Mouse (Mus musculus): ENCODE measurements at regions not wholly inside any gene's neighbourhood (a gene's known extent, or its start where the extent isn't known, plus 50 kb on each side); places are given as distances from the start of the nearest gene placed in this dataset.

DNA sequence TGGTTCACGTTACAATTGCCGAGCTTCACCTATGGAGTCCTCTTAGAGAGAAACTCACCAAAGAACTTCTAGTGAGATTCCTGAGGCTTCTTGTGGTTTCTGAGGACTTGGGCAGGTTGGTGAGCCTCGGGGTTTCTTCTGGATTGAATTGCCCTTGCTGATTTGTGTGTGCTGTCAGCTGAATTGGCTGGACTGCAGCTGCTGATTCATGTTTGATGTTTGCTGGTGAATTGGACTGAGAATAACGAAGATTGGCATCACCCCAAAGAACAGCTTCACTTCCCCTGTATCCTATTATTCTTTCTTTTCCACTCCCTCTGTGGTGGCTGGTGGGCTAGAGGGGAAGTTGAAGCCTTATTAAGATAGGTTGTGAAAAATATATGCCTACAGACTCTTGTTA, 158.4 kb downstream of the Syk start:
- H3K36me3 ChIP-seq, result no peaks in the 10 kb centered on the region
- WGBS, result 90% methylated on average over 4 of the region's 4 CpGs
- DNase-seq (ENCODE audit: low spot score), result no peak

DNA sequence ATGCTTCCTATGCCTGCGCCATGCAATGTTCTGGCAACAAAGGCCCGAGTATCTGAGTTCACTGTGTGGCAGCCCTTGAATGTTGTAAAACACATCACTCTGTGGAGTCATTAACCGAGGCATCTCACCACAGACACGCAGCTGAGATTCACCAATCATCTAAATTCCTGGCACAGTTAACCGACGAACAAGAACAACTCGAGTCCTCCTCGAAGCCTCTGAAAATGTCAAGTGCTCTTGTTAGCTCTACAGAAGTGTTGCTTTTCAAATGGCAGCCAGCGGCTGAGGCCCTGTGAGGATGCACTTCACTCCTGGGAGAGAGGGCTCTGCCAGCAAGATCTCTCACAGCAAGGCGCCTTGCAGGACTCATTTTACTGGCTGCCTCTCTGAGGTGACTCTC, 173.0 kb downstream of the Syk start:
- no peaks in the 10 kb centered on the region for H3K9me3 ChIP-seq (replicated peaks)
- H3K4me3 ChIP-seq, result no peak overlapping the region
- 71% methylated on average over 10 of the region's 10 CpGs for WGBS
- no peak overlapping the region for H3K27ac ChIP-seq (replicated peaks)
- no peaks in the 10 kb centered on the region for H3K4me1 ChIP-seq
- H3K27me3 ChIP-seq (ENCODE audit: low read depth, poor library complexity, severe bottlenecking), result no peaks in the 10 kb centered on the region
- no peak for DNase-seq (ENCODE audit: low spot score)
- H3K36me3 ChIP-seq, result no peaks in the 10 kb centered on the region

More for the DNA sequence above, 158.4 kb downstream of the Syk start:
- no peaks in the 10 kb centered on the region for H3K27me3 ChIP-seq (ENCODE audit: low read depth, poor library complexity, severe bottlenecking)
- H3K4me1 ChIP-seq, result peaks cover 6% of the 10 kb centered on the region
- no peaks in the 10 kb centered on the region for H3K9me3 ChIP-seq (replicated peaks)
- no peak overlapping the region for H3K27ac ChIP-seq (replicated peaks)
- no peak overlapping the region for H3K4me3 ChIP-seq

DNA sequence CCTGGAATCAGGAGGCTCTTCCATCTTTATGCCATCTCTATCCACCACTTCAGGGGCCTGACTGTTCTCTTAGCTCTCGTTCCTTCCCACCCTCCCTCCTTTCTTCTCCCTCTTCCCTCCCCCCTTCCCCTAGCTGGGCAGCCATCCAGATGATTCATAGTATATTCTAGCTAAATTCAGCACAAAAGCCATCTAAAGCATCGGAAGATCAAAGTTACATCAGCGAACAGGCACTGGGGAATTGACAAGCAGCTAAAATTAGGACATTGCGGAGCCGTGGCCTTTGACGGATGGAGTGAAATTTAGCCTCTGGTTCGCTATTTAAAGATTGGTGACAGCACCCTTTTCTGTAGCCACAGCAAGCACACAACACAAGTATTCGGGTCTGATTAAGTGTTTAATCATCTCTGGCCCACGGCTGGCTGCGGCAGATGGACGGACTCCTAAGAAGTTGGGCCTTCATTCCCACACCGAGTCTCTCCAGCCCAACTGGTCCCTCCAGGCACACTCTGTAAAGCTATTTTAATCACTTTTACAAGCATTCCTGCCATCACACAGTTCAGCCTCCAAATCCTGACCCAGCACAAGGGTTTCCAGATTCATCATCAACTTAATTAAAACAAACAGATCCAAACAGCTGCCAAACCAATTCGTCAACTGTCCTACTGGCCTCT, 163.8 kb downstream of the Auh start:
- Histone ChIP-seq H3K36me3 (no peaks in the 10 kb centered on the region), H3K4me3 (no peak overlapping the region), H3K9me3 (replicated peaks) (no peaks in the 10 kb centered on the region), H3K4me1 (peaks cover 9% of the 10 kb centered on the region), H3K27me3 (ENCODE audit: low read depth, poor library complexity, severe bottlenecking) (no peaks in the 10 kb centered on the region), H3K27ac (replicated peaks) (no peak overlapping the region)
- no peak for DNase-seq (ENCODE audit: low spot score)
- 78% methylated on average over 13 of the region's 13 CpGs for WGBS

DNA sequence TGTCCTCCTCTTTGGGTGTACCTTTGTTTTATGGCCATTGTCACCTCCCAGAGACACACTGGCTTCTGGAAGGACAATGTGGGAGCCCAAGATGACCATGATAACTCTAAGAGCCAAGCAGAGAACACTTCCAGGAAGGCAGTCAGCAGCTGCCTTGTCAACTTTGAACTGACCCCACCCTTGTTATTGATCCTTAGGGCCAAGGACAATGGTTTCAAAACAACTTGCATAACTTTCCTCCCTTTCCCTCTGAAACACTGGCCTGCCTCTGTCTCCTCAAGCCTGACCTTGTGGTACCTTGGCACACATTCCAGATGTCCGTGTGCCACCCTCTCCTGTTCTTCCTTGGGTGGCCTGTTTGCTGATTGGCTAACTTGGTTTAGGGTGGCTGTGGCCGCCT, 163.2 kb downstream of the Auh start:
- Histone ChIP-seq H3K27ac (replicated peaks) (no peak overlapping the region), H3K36me3 (no peaks in the 10 kb centered on the region), H3K27me3 (ENCODE audit: low read depth, poor library complexity, severe bottlenecking) (no peaks in the 10 kb centered on the region), H3K9me3 (replicated peaks) (no peaks in the 10 kb centered on the region), H3K4me1 (peaks cover 9% of the 10 kb centered on the region), H3K4me3 (no peak overlapping the region)
- no peak for DNase-seq (ENCODE audit: low spot score)
- WGBS, result 86% methylated on average over 2 of the region's 2 CpGs

DNA sequence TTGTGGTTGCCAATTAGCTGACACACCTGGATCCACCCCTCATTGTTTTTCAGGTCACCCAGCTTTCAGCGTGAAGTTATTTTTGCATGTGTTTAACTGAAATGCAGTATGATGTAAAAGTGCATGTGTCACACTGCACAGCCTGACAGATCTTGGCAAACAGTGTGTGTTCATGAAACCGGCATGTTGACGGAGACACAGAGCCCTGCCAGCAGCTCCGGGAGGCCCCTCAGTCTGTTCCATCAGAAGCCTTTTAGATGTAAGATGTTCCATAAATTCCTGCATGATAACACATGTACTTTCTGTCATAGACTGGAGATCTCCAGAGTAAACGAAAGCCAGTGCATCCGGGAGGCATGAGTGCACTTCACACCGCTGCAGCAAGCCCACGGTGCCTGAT, 159.5 kb downstream of the Auh start:
- peaks cover 9% of the 10 kb centered on the region for H3K4me1 ChIP-seq
- H3K27ac ChIP-seq (replicated peaks), result no peak overlapping the region
- no peak overlapping the region for H3K4me3 ChIP-seq
- no peaks in the 10 kb centered on the region for H3K9me3 ChIP-seq (replicated peaks)
- 94% methylated on average over 8 of the region's 8 CpGs for WGBS
- H3K36me3 ChIP-seq, result no peaks in the 10 kb centered on the region
- no peaks in the 10 kb centered on the region for H3K27me3 ChIP-seq (ENCODE audit: low read depth, poor library complexity, severe bottlenecking)
- no peak for DNase-seq (ENCODE audit: low spot score)

DNA sequence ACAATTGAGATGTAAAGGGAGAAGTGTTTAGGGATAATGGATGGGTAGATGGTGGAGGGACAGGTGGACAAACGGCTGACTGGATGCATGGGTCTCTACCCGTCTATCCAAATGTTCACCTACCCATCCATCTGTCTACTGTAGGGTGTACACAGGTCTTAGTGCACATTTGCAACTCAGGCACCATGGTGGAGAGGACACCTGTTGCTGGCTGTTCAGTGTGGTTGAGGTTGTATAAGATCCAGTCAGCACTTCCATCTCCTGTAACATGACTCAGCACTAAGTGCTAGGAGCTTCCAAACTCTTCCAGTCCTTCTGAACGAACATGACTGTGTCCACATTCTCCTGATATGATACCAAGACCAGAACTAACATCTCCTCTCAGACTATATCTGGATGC, 158.0 kb downstream of the Auh start:
- H3K4me3 ChIP-seq, result no peak overlapping the region
- H3K9me3 ChIP-seq (replicated peaks), result no peaks in the 10 kb centered on the region
- no peaks in the 10 kb centered on the region for H3K4me1 ChIP-seq
- no peaks in the 10 kb centered on the region for H3K27me3 ChIP-seq (ENCODE audit: low read depth, poor library complexity, severe bottlenecking)
- WGBS, result 84% methylated on average over 3 of the region's 3 CpGs
- DNase-seq (ENCODE audit: low spot score), result no peak
- no peak overlapping the region for H3K27ac ChIP-seq (replicated peaks)
- H3K36me3 ChIP-seq, result no peaks in the 10 kb centered on the region

DNA sequence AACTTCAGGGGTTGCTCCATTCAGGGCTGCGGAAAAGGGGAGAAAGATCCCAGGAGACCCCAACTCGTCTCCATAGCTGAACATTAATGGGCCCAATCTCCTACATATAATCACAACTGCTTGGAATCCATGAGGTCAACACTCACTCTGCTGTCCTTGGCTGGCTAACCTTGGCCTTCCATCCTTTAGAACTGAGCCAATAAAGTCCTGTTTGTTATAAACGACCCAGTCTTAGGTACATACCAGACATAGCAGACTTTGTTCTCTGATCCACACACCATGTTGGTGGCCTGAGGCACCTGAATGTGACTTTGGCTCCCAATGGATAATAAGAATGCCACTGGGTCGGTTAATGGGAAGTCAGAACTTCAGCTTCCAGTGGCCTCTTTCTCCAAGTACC, 157.4 kb downstream of the Auh start:
- Histone ChIP-seq H3K27me3 (ENCODE audit: low read depth, poor library complexity, severe bottlenecking) (no peaks in the 10 kb centered on the region), H3K4me1 (no peaks in the 10 kb centered on the region), H3K4me3 (no peak overlapping the region), H3K9me3 (replicated peaks) (no peaks in the 10 kb centered on the region), H3K36me3 (no peaks in the 10 kb centered on the region), H3K27ac (replicated peaks) (no peak overlapping the region)
- WGBS, result 81% methylated on average over 4 of the region's 4 CpGs
- DNase-seq (ENCODE audit: low spot score), result no peak

DNA sequence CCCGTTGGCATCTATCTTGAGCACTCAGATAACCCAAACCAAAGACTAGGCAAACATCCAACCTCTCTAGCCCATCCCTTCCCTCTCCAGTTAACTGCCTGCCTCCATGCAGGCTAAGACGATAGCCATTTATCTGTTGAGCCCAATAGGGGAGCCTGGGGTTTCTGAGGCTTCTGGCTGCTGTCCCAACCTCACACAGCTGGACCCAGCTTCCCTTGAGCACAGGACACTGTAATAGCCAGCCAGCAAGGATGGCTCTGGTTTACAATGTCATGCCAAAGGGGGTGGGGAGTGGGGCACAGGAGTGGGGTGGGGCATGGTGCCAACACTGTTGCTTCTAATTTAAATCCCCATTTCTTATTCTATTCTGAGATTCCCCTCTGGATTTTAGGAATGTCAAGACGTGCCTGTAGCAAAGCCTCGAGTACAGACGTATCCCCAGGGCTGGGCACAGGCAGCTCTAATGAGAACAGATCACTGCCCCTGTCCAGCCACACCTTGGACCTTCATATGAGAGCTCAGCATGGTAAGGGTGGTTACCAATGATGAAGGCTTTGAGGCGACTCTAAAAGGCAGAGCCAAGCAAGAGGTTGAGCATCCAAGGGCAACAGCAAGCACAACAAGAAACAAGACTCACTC, 152.0 kb downstream of the Auh start:
- WGBS, result 84% methylated on average over 6 of the region's 6 CpGs
- H3K27ac ChIP-seq (replicated peaks), result no peak overlapping the region
- no peaks in the 10 kb centered on the region for H3K36me3 ChIP-seq
- H3K4me1 ChIP-seq, result no peaks in the 10 kb centered on the region
- no peaks in the 10 kb centered on the region for H3K27me3 ChIP-seq (ENCODE audit: low read depth, poor library complexity, severe bottlenecking)
- H3K9me3 ChIP-seq (replicated peaks), result no peaks in the 10 kb centered on the region
- no peak overlapping the region for H3K4me3 ChIP-seq
- DNase-seq (ENCODE audit: low spot score), result no peak

DNA sequence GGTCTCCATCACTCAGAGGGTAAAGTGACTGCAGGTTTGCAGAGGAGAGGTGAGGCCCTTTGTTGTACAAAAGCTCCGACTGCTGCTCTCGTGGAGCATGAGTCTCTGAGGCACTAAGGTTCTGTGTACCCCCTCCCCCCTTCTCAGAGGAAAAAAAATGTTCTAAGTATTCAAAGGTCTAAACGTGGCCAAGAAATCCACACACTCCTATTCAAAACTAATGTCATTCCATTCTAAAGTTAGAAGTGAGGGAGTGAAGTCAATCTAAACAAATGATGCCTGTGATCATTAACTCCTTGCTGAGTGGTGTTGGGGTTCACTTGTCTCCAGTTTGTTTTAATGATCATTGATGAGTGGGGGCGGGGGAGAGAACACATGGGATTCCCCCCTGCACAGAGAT, 150.6 kb downstream of the Auh start:
- no peaks in the 10 kb centered on the region for H3K9me3 ChIP-seq (replicated peaks)
- H3K27ac ChIP-seq (replicated peaks), result no peak overlapping the region
- H3K4me1 ChIP-seq, result no peaks in the 10 kb centered on the region
- DNase-seq (ENCODE audit: low spot score), result no peak
- 54% methylated on average over 4 of the region's 4 CpGs for WGBS
- no peaks in the 10 kb centered on the region for H3K36me3 ChIP-seq
- no peak overlapping the region for H3K4me3 ChIP-seq
- no peaks in the 10 kb centered on the region for H3K27me3 ChIP-seq (ENCODE audit: low read depth, poor library complexity, severe bottlenecking)

All from midbrain, embryonic 10.5 days (tissue).